Mouse (Mus musculus) liver, embryonic 13.5 days (tissue): ENCODE results near the gene Wdsub1. TPM values are rescaled to one million over a fixed set of nuclear protein-coding genes. Genes with fewer than 3 reads are reported as not detected.
A peak's percentile ranks its signal among the peaks of the same experiment; 100 is the strongest.
"Not testable (repeated sequence)": the region's sequence is repeated elsewhere in the genome, so short reads cannot be mapped to it uniquely, and the experiment has no call there.

Experiments
- ATAC-seq: fragments of 200-750 bp; cut with Nextera tagmentation; 2 replicates; pipeline ENCODE4 v1.8.0; 2017; ENCODE audit warnings: low read depth, mild to moderate bottlenecking, moderate number of reproducible peaks, moderate library complexity
- DNase-seq: peaks from one replicate; pipeline ENCODE4 v3.0.0; 2022
- H3K27ac ChIP-seq: fragments of 300-500 bp; sonication (generic); 2 replicates; pipeline ENCODE4 v1.5.1; 2015; ENCODE audit warnings: moderate library complexity, mild to moderate bottlenecking, inconsistent platforms
- H3K27me3 ChIP-seq: fragments of 300-500 bp; sonication (generic); 2 replicates; pipeline ENCODE4 v1.6.1; 2015; ENCODE audit warnings: mild to moderate bottlenecking, inconsistent platforms
- H3K36me3 ChIP-seq: fragments of 300-500 bp; sonication (generic); 2 replicates; pipeline ENCODE4 v1.6.1; 2015; ENCODE audit warnings: mild to moderate bottlenecking, inconsistent platforms
- H3K4me1 ChIP-seq: fragments of 300-500 bp; sonication (generic); replicated peaks from 2 replicates; pipeline ENCODE4 v1.6.1; 2015; ENCODE audit warnings: inconsistent platforms
- H3K4me2 ChIP-seq: fragments of 300-500 bp; sonication (generic); 2 replicates; pipeline ENCODE4 v1.6.1; 2015; ENCODE audit warnings: inconsistent platforms, mild to moderate bottlenecking, moderate library complexity
- H3K4me3 ChIP-seq: fragments of 300-500 bp; sonication (generic); replicated peaks from 2 replicates; pipeline ENCODE4 v1.5.1; 2015; ENCODE audit warnings: mild to moderate bottlenecking, inconsistent platforms
- H3K9ac ChIP-seq: fragments of 300-500 bp; sonication (generic); 2 replicates; pipeline ENCODE4 v1.6.1; 2015; ENCODE audit warnings: mild to moderate bottlenecking, inconsistent platforms
- H3K9me3 ChIP-seq: fragments of 300-500 bp; sonication (generic); replicated peaks from 2 replicates; pipeline ENCODE4 v1.6.1; 2016; ENCODE audit warnings: inconsistent platforms
- WGBS: fragments of 180-500 bp; shearing (Covaris S2); methylation state at CpG from one replicate; pipeline ENCODE4 v1.1.7; 2015; ENCODE audit not compliant: insufficient replicate concordance; 5-methylcytosine and 5-hydroxymethylcytosine counted together
- polyA plus RNA-seq: library from polyadenylated mRNA; unstranded; fragments of >200 nt; fragmentation: Nextera tagmentation; extraction: Ambion mirVana; gene quantifications from 2 replicates; pipeline ENCODE4 v1.2.1, GENCODE M21; 2015

The Wdsub1 gene
- polyA plus RNA-seq, 1 experiment from 2014 or later, result 9.3 TPM

DNA sequence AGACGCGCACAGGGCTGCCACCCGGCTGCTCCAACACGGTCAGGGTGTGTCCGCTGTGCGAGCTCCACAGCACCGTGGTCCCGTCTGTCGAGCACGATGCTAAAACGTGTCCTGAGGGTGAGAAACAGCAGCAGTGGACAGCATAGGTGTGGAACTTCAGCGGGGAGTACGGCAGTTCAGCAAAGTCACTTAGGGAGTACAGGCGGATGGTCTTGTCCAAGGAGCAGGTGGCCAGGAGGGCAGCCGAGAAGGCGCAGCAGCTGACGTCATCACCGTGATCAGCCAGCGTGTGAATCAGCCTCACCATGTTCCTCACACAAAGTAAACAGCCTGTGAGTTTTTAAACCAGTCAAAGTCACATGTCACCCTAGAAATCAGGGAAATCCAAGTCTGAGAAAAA, 4.2 kb downstream of the Wdsub1 start:
- H3K9ac ChIP-seq, result no peak overlapping the region
- no peak for DNase-seq
- H3K4me2 ChIP-seq, result no peak overlapping the region
- no peak for ATAC-seq
- WGBS, result 79% methylated on average over 19 of the region's 19 CpGs
- H3K27ac ChIP-seq, result no peak overlapping the region
- no peaks in the 10 kb centered on the region for H3K27me3 ChIP-seq
- H3K4me3 ChIP-seq, result no peak overlapping the region
- H3K9me3 ChIP-seq, result no peaks in the 10 kb centered on the region
- H3K4me1 ChIP-seq, result peaks cover 20% of the 10 kb centered on the region
- H3K36me3 ChIP-seq, result no peaks in the 10 kb centered on the region

DNA sequence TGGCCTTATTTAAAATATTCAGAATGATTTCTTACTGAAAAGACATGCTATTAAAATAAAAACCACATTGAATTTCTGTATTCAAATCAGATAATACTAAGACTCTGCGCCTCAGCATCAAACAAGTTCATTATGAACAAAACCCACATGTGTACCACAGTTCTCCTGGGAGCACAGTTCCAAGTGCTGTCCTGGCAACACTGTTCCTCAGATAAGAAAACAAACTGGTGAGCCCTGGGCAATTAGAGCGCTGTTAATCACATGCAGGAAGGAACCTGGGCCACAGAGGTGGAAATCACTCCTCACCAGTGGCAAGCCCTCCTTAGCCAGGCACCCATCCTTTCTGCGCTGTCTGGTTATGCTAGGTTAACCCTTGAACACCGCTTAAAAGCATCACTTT, 5.1 kb downstream of the Wdsub1 start:
- H3K27ac ChIP-seq, result no peak overlapping the region
- no peak overlapping the region for H3K4me3 ChIP-seq
- 64% methylated on average over 4 of the region's 4 CpGs for WGBS
- no peaks in the 10 kb centered on the region for H3K27me3 ChIP-seq
- no peak for DNase-seq
- no peaks in the 10 kb centered on the region for H3K9me3 ChIP-seq
- 0 out of 2 replicates have a peak, but pooled peaks cover 2% of the 10 kb centered on the region for H3K36me3 ChIP-seq
- H3K9ac ChIP-seq, result no peak overlapping the region
- no peak overlapping the region for H3K4me2 ChIP-seq
- no peak for ATAC-seq
- peaks cover 14% of the 10 kb centered on the region for H3K4me1 ChIP-seq

DNA sequence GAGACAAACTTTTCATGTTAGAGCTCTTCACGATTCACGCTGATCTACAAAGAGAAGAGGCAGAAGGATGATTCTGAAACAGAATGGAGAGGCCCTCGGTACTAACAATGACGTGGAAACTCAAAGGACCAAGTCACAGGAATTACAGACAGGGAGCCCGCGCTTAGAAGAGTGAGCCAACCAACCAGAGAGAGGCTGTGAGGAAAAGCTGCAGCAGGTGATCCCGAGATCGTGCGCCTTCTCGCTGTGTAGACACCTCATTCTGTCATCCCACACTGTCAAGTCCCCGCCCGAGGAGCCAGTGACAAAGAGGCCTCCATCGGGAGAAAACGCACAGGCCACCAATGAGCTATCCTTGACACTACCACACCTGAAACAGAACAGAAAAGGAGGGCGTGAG, 5.9 kb downstream of the Wdsub1 start:
- Histone ChIP-seq H3K9ac (no peak overlapping the region), H3K4me1 (peaks cover 6% of the 10 kb centered on the region), H3K4me3 (no peak overlapping the region), H3K27me3 (no peaks in the 10 kb centered on the region), H3K36me3 (peaks cover 10% of the 10 kb centered on the region; the same call in 1 of the 2 replicates), H3K27ac (no peak overlapping the region), H3K4me2 (no peak overlapping the region), H3K9me3 (no peaks in the 10 kb centered on the region)
- WGBS, result 82% methylated on average over 15 of the region's 15 CpGs
- no peak for DNase-seq
- ATAC-seq, result no peak

DNA sequence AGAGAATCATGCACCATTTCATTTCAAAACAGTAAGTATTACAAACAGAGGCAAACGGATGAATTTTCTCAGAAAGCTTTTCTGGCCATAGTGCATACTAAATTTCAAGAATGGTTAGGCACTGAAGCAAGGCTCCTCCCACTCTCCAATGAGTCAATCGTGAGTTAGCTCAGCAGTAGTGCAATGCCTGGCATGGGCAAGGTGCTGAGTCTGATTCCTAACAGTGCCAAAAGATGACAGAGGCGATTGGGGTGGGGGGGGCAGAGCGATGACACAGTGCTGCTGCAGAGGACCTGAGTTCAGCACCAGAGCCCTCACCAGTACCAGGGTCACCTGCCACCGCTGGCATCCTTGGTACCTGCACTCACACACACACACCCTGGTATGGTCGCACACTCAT, 11.9 kb downstream of the Wdsub1 start:
- DNase-seq (no peak), ATAC-seq (no peak)
- H3K4me3 ChIP-seq, result no peak overlapping the region
- no peaks in the 10 kb centered on the region for H3K9me3 ChIP-seq
- H3K4me1 ChIP-seq, result no peaks in the 10 kb centered on the region
- peaks cover 10% of the 10 kb centered on the region; the same call in 1 of the 2 replicates for H3K36me3 ChIP-seq
- H3K27ac ChIP-seq, result no peak overlapping the region
- no peak overlapping the region for H3K4me2 ChIP-seq
- H3K9ac ChIP-seq, result no peak overlapping the region
- 68% methylated on average over 6 of the region's 6 CpGs for WGBS
- no peaks in the 10 kb centered on the region for H3K27me3 ChIP-seq

DNA sequence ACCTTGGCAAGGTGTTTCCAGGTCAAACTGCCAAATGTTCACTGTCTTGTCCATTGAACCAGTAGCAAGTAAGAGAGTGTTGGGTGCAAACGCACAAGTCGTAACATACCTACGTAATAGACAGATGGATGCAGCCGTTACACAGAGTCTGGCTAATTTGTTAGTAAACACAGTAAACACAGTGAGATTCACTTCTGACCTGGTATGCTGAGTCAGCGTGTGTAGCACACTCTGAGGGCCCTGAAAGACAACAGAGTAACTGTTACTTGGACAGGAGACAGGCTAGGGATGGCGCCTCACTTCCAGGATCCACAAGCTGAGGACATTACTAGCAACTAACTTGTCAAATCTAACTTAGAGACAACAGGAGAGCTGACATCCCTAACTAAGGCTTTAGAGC, 19.8 kb downstream of the Wdsub1 start:
- DNase-seq (no peak), ATAC-seq (no peak)
- no peak overlapping the region for H3K4me2 ChIP-seq
- H3K27ac ChIP-seq, result no peak overlapping the region
- H3K36me3 ChIP-seq, result no peaks in the 10 kb centered on the region
- no peaks in the 10 kb centered on the region for H3K27me3 ChIP-seq
- no peaks in the 10 kb centered on the region for H3K9me3 ChIP-seq
- H3K9ac ChIP-seq, result no peak overlapping the region
- H3K4me1 ChIP-seq, result no peaks in the 10 kb centered on the region; the same call in 1 of the 2 replicates
- WGBS, result 80% methylated on average over 6 of the region's 6 CpGs
- H3K4me3 ChIP-seq, result no peak overlapping the region

DNA sequence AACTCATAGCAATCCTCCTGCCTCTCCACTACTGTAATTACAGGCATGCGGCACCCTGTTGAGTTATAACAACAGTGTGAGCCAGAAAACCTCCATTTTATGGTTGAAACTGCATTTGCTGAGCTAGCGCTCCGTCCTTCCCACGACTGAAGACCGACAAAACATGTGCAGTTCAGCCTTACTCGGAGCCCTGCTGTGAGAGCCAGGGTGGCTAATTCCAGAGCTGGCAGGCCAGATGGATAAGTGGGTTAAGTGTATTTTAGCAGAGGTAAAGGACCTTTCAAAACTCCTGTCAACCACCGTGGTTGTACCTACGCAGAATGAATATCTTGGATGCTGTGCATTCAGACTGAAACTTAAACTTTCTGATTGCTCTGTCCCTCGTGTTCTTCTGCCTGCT, 28.0 kb downstream of the Wdsub1 start:
- ATAC-seq, result no peak
- DNase-seq, result no peak
- peaks cover 4% of the 10 kb centered on the region; the same call in 1 of the 2 replicates for H3K4me1 ChIP-seq

DNA sequence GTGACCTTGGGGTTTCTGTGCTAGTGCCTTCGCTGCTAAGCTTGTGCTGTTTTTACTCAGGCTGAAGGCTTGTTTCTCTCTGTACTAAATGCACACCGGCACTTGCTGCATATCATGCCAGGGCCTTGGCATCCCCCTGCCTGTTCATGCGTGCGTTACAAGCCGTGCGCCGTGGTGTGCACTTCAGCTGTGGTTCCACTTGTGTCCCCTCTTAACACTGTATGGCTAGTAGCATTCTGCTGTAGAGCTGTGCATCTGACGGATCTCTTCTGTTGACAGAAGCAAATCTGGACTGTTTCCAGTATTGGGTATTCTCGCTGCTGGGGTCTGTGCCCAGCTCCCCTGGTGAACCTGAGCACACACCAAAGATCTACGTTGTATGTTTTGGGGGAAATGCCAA, 28.8 kb downstream of the Wdsub1 start:
- Histone ChIP-seq H3K36me3 (no peaks in the 10 kb centered on the region), H3K27ac (no peak overlapping the region), H3K27me3 (no peaks in the 10 kb centered on the region), H3K4me1 (peaks cover 4% of the 10 kb centered on the region; the same call in 1 of the 2 replicates), H3K4me2 (no peak overlapping the region), H3K9ac (no peak overlapping the region), H3K9me3 (no peaks in the 10 kb centered on the region), H3K4me3 (no peak overlapping the region)
- ATAC-seq (no peak), DNase-seq (no peak)
- 85% methylated on average over 10 of the region's 10 CpGs for WGBS

More for the DNA sequence above, 28.0 kb downstream of the Wdsub1 start:
- H3K36me3 ChIP-seq, result no peaks in the 10 kb centered on the region
- H3K27ac ChIP-seq, result no peak overlapping the region
- H3K4me3 ChIP-seq, result no peak overlapping the region
- H3K27me3 ChIP-seq, result no peaks in the 10 kb centered on the region
- no peak overlapping the region for H3K9ac ChIP-seq
- 80% methylated on average over 9 of the region's 9 CpGs for WGBS
- no peak overlapping the region for H3K4me2 ChIP-seq
- no peaks in the 10 kb centered on the region for H3K9me3 ChIP-seq

DNA sequence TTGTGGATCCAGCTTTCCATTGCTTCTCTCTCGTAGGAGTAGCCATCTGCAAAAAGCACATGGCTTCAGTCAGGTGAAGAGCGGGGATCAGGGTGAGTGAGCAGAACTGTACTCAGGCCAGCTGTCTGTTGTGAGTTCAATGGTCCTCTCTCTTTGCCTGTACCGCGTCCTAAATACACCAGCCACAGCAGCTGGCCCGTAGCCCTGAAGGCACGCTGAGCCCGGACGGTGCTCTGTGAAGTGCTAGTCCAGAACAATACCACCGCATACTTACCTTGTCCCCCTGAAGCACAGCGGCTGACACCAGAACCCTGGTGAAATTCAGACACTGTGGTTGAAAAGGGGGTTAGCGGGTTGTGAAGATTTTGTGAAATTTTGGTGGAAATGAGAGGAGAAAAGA, 29.5 kb downstream of the Wdsub1 start:
- H3K27me3 ChIP-seq, result no peaks in the 10 kb centered on the region
- no peaks in the 10 kb centered on the region for H3K9me3 ChIP-seq
- H3K4me1 ChIP-seq, result peaks cover 4% of the 10 kb centered on the region; the same call in 1 of the 2 replicates
- H3K4me2 ChIP-seq, result no peak overlapping the region
- H3K4me3 ChIP-seq, result no peak overlapping the region
- no peak overlapping the region for H3K27ac ChIP-seq
- ATAC-seq (no peak), DNase-seq (no peak)
- H3K36me3 ChIP-seq, result no peaks in the 10 kb centered on the region
- H3K9ac ChIP-seq, result no peak overlapping the region
- WGBS, result 88% methylated on average over 11 of the region's 11 CpGs

DNA sequence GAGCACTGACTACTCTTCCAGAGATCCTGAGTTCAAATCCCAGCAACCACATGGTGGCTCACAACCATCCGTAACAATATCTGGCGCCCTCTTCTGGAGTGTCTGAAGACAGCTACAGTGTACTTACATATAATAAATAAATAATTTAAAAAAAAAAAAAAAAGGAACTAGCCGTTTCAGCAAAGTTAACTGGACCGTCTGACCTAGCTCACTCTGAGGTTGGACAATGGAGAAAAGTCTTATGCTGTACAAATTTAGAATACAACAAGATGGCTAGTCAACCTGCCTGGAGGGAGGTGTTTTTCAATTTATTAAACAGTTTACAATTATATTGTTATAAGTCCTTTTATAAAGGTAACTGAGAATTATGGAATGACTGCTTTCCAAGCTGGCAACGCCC, 30.5 kb downstream of the Wdsub1 start:
- not testable (repeated sequence) for H3K4me1 ChIP-seq, H3K4me2 ChIP-seq, H3K4me3 ChIP-seq, H3K36me3 ChIP-seq, H3K27me3 ChIP-seq, H3K9me3 ChIP-seq, DNase-seq, H3K27ac ChIP-seq, H3K9ac ChIP-seq, ATAC-seq
- WGBS, result 53% methylated on average over 5 of the region's 5 CpGs

DNA sequence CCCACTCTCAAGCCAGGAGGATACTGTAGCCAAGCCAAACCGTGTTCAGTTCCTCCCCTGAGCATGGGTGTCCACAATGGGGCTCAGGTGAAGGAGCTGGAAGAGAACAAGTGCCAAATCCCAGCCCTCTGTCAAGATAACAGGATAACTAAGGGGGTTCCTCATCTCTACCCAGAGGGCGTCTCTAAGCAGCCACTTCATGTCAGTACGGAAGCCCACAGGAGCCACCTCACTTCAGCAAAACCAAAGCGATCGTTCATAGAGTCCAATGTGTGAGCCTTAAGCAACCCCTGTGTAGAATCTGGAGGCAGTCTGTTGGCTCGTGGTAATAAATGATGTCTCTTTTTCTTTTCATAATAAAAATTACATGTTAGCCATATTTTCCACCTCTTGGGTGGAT, 38.5 kb downstream of the Wdsub1 start:
- no peak overlapping the region for H3K27ac ChIP-seq
- H3K9ac ChIP-seq, result no peak overlapping the region
- no peak for ATAC-seq
- H3K9me3 ChIP-seq, result no peaks in the 10 kb centered on the region
- WGBS, result 73% methylated on average over 6 of the region's 6 CpGs
- no peak for DNase-seq
- H3K4me2 ChIP-seq, result no peak overlapping the region
- no peaks in the 10 kb centered on the region for H3K27me3 ChIP-seq
- H3K4me1 ChIP-seq, result peaks cover 26% of the 10 kb centered on the region
- peaks cover 19% of the 10 kb centered on the region for H3K36me3 ChIP-seq
- no peak overlapping the region for H3K4me3 ChIP-seq

DNA sequence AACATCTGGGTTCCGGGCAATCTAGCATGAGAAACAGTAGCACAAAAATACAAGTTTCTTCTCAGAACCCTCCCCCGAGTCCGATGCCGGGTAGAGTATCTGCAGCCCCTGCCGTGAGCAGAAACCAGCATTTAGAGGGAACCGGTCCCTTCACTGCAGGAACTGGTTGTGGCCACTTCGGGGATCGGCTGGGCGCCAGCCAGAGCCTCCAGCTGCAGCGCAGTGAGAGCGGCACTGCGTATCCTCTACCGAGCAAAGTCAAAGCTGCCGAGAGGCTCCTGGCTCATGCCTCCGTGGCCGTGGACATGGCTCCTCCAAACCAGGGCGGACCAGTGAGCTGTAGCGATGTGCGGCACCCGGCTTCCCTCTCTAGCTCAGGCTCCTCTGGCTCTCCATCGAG, 39.2 kb downstream of the Wdsub1 start:
- peaks cover 26% of the 10 kb centered on the region for H3K4me1 ChIP-seq
- WGBS, result 79% methylated on average over 21 of the region's 21 CpGs
- H3K9ac ChIP-seq, result no peak overlapping the region
- H3K36me3 ChIP-seq, result peaks cover 19% of the 10 kb centered on the region
- H3K27me3 ChIP-seq, result no peaks in the 10 kb centered on the region
- H3K27ac ChIP-seq, result no peak overlapping the region
- H3K4me2 ChIP-seq, result no peak overlapping the region
- DNase-seq (no peak), ATAC-seq (no peak)
- H3K4me3 ChIP-seq, result no peak overlapping the region
- no peaks in the 10 kb centered on the region for H3K9me3 ChIP-seq

DNA sequence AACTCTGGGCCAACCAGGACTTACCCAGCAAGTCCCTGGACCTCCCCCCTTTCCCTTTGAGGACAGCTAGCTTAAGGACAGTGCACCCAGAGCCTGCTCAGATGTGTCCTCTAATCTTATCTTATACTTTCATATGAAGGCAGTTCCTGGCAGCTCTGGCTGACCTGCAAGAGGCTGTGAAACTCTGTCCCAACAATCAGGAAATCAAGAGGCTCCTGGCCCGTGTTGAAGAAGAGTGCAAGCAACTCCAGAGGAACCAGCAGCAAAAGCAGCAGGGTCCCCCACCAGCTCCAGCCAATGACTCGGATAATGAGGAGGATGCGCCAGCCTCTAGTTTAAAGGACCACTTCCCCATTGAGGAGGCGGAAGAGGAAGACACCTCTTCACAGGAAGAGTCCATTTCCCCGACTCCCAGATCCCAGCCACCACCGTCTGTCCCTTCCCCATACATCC, 39.8 kb downstream of the Wdsub1 start:
- Histone ChIP-seq H3K36me3 (peaks cover 23% of the 10 kb centered on the region), H3K27ac (peak overlapping the region; percentile 9; the same call in 1 of the 2 replicates), H3K4me2 (no peak overlapping the region), H3K4me3 (no peak overlapping the region), H3K9me3 (no peaks in the 10 kb centered on the region), H3K4me1 (peaks cover 26% of the 10 kb centered on the region), H3K27me3 (no peaks in the 10 kb centered on the region), H3K9ac (no peak overlapping the region)
- WGBS, result 44% methylated on average over 6 of the region's 6 CpGs
- ATAC-seq (peak; percentile 64), DNase-seq (no peak)
